Mouse (Mus musculus) megakaryocyte, embryonic 14.5 days (primary cell): ENCODE results near the gene Hcrt.

Experiments used
- FLI1 ChIP-seq: IDR thresholded peaks from 2 replicates; pipeline ENCODE4 v1.6.1; 2012; ENCODE audit warnings: low read length, inconsistent platforms, mixed read lengths
- GATA1 ChIP-seq: IDR thresholded peaks from 3 replicates; pipeline ENCODE4 v1.6.1; 2012; ENCODE audit warnings: mixed read lengths, low read length, inconsistent platforms, borderline replicate concordance

DNA sequence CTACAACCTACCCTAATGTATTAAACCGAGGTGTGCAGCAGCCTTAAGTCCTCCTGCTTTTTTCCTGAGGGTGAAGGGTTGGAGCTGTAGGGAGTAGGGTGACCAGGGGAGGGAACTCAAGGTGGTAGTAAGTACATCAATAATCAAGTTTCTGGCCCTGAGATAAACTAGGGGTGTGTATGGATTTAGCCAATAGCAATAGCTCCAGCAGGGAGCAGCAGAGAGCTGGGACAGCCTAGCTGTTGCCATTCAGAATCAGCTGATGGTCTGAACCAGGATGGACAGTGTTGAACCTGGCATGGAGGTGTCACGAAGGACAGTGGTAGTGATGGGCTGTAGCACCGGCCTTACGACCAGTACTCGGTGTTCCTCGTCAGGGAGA lies 48.2 kb downstream of the Hcrt start:
- TF ChIP-seq GATA1 (no peak), FLI1 (no peak)
